Mouse (Mus musculus): Measurements from ENCODE around the gene RPS10-NUDT3. TPM values are rescaled to one million over a fixed set of nuclear protein-coding genes. Genes with fewer than 3 reads are reported as not detected.
A peak's percentile ranks its signal among the peaks of the same experiment; 100 is the strongest.
"Not testable (repeated sequence)": the region's sequence is repeated elsewhere in the genome, so short reads cannot be mapped to it uniquely, and the experiment has no call there.

The RPS10-NUDT3 gene
- total RNA-seq, 2 experiments from 2014 or later: 1.0 TPM; not detected in 1

- intact Hi-C loops (cut with DNase I): no loop called here
- DNase-seq: no peak
These were observed 8.1 kb upstream of the RPS10-NUDT3 start for GRCm38 (mm10) chr17:27643101-27643500.

GRCm38 (mm10) chr17:27642491-27643062 lies 7.6 kb upstream of the RPS10-NUDT3 start:
- intact Hi-C loops (cut with DNase I): no loop called here

GRCm38 (mm10) chr17:27639851-27640250 lies 4.8 kb upstream of the RPS10-NUDT3 start:
- intact Hi-C loops (cut with DNase I): not testable (repeated sequence)

More at GRCm38 (mm10) chr17:27642491-27643062, 7.6 kb upstream of the RPS10-NUDT3 start:
- no peak for DNase-seq

GRCm38 (mm10) chr17:27638921-27639332 lies 3.9 kb upstream of the RPS10-NUDT3 start:
- DNase-seq: no peak
- intact Hi-C loops (cut with DNase I): no loop called here

More at GRCm38 (mm10) chr17:27639851-27640250, 4.8 kb upstream of the RPS10-NUDT3 start:
- DNase-seq: not testable (repeated sequence)

GRCm38 (mm10) chr17:27637333-27637732 lies 2.3 kb upstream of the RPS10-NUDT3 start:
- intact Hi-C loops (cut with DNase I): no loop called here
- no peak for DNase-seq

GRCm38 (mm10) chr17:27636132-27637020 lies 1.4 kb upstream of the RPS10-NUDT3 start, which contains the start of gene Rps10:
Gene Rps10 (minus strand): TSS chr17:27636669.
- intact Hi-C loops (cut with DNase I): no loop called here

GRCm38 (mm10) chr17:27635575-27635903 lies 517 bp upstream of the RPS10-NUDT3 start:
- DNase-seq; intact Hi-C loops (cut with DNase I): not testable (repeated sequence)

More at GRCm38 (mm10) chr17:27636132-27637020, 1.4 kb upstream of the RPS10-NUDT3 start, which contains the start of gene Rps10:
- DNase-seq: no peak

- peak; percentile 84 to 89 for DNase-seq
- intact Hi-C loops (cut with DNase I): loop anchor here (1.0 kb wide), 2 partner anchors 64 to 95 kb away; partner anchors contain the start of gene AI413582
These were observed 5.6 kb downstream of the RPS10-NUDT3 start for GRCm38 (mm10) chr17:27629249-27630020.

- intact Hi-C loops (cut with DNase I): no loop called here
- DNase-seq: no peak
These were observed 6.6 kb downstream of the RPS10-NUDT3 start for GRCm38 (mm10) chr17:27628376-27628775.

GRCm38 (mm10) chr17:27627451-27627850 lies 7.6 kb downstream of the RPS10-NUDT3 start:
- no peak for DNase-seq
- intact Hi-C loops (cut with DNase I): no loop called here

GRCm38 (mm10) chr17:27626681-27627080 lies 8.3 kb downstream of the RPS10-NUDT3 start:
- intact Hi-C loops (cut with DNase I): no loop called here

GRCm38 (mm10) chr17:27625455-27626251 lies 9.4 kb downstream of the RPS10-NUDT3 start:
- intact Hi-C loops (cut with DNase I): no loop called here
- no peak for DNase-seq

More at GRCm38 (mm10) chr17:27626681-27627080, 8.3 kb downstream of the RPS10-NUDT3 start:
- no peak for DNase-seq

- peak; percentile 93 to 94 for DNase-seq
- intact Hi-C loops (cut with DNase I): loop anchor here (5.0 kb wide), 1 partner anchor 36 kb away; no protein-coding TSS in a partner anchor
These were observed 11.4 kb downstream of the RPS10-NUDT3 start, which contains the start of gene Nudt3 for GRCm38 (mm10) chr17:27623360-27624326. Gene Nudt3 (minus strand): TSS chr17:27623495.

- peak; percentile 53 to 58 for DNase-seq
- intact Hi-C loops (cut with DNase I): loop anchor here (5.0 kb wide), 1 partner anchor 35 kb away; no protein-coding TSS in a partner anchor
These were observed 12.2 kb downstream of the RPS10-NUDT3 start for GRCm38 (mm10) chr17:27622611-27623359.

- DNase-seq: peak in 1 of 2 experiments; percentile 47
- intact Hi-C loops (cut with DNase I): loop anchor here (2.0 to 5.0 kb wide), 2 partner anchors 35 to 55 kb away; no protein-coding TSS in a partner anchor
These were observed 13.1 kb downstream of the RPS10-NUDT3 start for GRCm38 (mm10) chr17:27621705-27622531.

GRCm38 (mm10) chr17:27621161-27621560 lies 13.9 kb downstream of the RPS10-NUDT3 start:
- DNase-seq: peak in 1 of 2 experiments; percentile 41
- intact Hi-C loops (cut with DNase I): loop anchor here (2.0 to 5.0 kb wide), 2 partner anchors 34 to 54 kb away; no protein-coding TSS in a partner anchor

- DNase-seq: no peak
- intact Hi-C loops (cut with DNase I): no loop called here
These were observed 19.6 kb downstream of the RPS10-NUDT3 start for GRCm38 (mm10) chr17:27615388-27615787.
